Mouse (Mus musculus) central nervous system, embryonic 14 days (tissue): Measurements from ENCODE around the gene Hist2h3c1. TPM values are rescaled to one million over a fixed set of nuclear protein-coding genes. Genes with fewer than 3 reads are reported as not detected.

Source experiments
- polyA plus RNA-seq: library from polyadenylated mRNA; depleted of rRNA; stranded (reverse); fragments of >200 nt; gene quantifications from 2 replicates; pipeline ENCODE4 v1.2.3, GENCODE M21; 2012; rRNA removed

Hist2h3c1 gene
- not detected in 2 replicates for polyA plus RNA-seq

GRCm38 (mm10) chr3:96246427-96246856, at the start of gene Hist2h3c1:
TSS of gene Hist2h3c1 (plus strand) at chr3:96246685.

DNA sequence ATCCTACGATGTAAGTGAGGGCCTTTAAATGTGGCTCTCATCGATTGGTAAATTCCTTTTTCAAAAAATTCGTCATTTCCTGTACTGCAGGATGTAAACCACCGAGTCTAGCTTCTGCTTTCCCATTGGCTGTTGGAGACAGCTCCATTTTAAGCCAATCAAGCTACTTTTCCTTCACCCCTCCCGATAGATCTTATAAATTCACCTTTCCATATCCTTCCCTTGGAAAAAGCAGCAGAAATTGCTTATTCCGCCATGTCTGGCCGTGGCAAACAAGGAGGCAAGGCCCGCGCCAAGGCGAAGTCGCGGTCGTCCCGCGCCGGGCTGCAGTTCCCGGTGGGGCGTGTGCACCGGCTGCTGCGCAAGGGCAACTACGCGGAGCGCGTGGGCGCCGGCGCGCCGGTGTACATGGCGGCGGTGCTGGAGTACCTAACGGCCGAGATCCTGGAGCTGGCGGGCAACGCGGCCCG, 26.8 kb upstream of the Hist2h3c1 start, which contains the start of the genes Bola1 and Hist2h2ab:
TSS of gene Bola1 (minus strand) at position 49 of the 470 bp plus-strand sequence.
TSS of gene Hist2h2ab (plus strand) at position 205 of the 470 bp plus-strand sequence.

GRCm38 (mm10) chr3:96220765-96221639, 25.5 kb upstream of the Hist2h3c1 start, which contains the start of the genes Hist2h2ac and Hist2h2be:
TSS of gene Hist2h2ac (minus strand) at chr3:96220880.
TSS of gene Hist2h2be (plus strand) at chr3:96221119.

DNA sequence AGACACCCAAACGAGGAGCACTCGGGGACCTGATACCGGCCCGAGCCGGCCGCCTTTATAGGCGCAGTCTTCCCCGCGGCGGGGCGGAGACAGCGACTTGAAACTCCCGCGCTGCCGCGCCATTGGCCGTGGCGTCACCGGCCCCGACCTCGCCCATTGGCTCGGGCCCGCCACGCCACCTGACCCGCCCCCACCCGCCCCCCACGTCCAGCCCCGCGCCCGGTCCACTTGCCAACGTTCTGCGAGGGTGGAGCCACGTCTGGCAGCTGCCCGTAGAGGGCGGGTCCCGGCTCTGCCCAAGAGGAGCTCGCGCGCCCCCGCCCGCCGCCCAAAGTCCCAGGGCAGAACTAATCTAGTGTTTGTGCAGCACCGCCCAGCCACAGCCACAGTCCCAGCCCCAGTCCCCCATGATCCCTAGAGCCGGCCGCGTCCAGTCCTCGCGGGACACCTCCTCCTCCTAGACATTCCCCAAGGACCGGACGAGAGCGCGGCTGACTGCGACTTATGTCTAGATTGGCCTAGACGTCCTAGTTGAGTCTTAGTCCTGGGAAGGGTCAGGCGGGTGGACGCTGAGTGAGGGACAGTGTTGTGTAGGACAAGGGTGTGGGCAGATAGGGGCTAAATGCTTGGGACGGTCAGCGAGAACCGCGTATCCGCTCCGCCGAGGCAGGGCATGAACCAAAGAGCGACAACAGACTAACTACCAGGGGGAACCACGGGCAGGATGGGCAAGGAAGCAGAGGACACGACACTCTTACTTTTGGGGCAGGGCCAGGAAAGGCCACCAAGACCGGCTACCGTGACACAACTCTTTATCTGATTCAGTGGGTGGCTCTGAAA, 7.3 kb upstream of the Hist2h3c1 start, which contains the start of gene Hist2h3c2:
TSS of gene Hist2h3c2 (minus strand) at position 174 of the 840 bp plus-strand sequence.

DNA sequence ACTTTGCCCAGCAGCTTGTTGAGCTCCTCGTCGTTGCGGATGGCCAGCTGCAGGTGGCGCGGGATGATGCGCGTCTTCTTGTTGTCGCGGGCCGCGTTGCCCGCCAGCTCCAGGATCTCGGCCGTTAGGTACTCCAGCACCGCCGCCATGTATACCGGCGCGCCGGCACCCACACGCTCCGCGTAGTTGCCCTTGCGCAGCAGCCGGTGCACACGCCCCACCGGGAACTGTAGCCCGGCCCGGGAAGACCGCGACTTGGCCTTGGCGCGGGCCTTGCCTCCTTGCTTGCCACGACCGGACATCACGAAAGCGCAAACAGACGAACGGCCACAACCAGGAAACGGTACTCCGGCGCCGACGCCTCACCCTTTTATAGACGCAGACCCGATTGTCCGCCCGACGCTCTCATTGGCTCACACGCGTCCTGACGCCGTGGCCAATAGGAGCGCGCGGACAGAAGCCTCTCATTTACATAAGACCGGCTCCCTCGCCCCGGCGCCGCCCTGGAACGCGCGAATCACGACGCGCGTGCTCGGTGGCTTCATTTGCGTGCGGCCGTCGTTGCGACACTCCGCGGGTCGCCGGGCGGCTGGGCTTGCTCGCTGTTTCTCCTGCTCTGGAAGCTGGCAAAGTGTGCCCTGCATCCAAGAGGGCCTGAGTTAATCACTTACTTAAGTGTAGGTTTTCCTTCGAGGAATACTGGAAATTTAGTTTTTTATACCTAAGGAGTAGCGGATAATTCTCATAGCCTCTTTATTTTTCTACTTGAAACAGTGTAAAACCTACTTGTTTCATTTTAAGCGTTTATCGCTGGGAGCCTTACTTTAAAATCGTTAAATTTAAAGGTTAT, 6.3 kb upstream of the Hist2h3c1 start, which contains the start of gene Hist2h2aa2:
TSS of gene Hist2h2aa2 (minus strand) at position 328 of the 850 bp plus-strand sequence.

DNA sequence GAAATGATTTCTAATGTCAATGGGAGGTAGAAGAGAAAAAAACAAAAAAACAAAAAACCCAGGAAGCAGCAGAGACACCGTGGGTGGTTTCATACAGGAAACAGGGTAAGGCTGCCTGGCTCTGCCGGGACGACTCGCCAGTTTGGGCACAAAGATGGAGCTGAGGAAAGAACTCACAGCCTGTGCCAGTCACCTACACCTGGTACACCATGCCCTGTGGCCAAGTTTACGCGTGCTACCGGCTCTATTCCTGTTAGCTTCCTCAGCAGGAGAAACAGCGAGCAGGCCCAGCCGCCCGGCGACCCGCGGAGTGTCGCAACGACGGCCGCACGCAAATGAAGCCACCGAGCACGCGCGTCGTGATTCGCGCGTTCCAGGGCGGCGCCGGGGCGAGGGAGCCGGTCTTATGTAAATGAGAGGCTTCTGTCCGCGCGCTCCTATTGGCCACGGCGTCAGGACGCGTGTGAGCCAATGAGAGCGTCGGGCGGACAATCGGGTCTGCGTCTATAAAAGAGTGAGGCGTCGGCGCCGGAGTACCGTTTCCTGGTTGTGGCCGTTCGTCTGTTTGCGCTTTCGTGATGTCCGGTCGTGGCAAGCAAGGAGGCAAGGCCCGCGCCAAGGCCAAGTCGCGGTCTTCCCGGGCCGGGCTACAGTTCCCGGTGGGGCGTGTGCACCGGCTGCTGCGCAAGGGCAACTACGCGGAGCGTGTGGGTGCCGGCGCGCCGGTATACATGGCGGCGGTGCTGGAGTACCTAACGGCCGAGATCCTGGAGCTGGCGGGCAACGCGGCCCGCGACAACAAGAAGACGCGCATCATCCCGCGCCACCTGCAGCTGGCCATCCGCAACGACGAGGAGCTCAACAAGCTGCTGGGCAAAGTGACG, 1.2 kb upstream of the Hist2h3c1 start, which contains the start of gene Hist2h2aa1:
TSS of gene Hist2h2aa1 (plus strand) at position 495 of the 884 bp plus-strand sequence.

DNA sequence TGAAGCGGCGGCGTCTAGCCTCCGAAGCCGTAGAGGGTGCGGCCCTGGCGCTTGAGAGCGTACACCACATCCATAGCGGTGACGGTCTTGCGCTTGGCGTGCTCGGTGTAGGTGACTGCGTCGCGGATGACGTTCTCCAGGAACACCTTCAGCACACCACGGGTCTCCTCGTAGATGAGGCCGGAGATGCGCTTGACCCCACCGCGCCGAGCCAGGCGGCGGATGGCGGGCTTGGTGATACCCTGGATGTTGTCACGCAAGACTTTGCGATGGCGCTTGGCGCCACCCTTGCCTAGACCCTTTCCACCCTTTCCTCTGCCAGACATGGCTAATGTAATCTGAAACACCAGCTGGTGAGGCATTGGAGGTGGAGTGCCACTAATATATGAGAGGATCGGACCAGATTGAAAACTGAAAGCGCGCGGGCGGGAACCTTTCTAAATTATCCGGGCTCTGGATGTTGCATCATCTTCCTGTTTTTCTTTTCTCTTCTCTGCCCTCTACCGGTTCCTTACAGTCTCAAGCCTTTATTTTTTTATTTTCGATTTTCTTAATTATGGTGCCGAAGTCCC, 16.6 kb downstream of the Hist2h3c1 start, which contains the start of gene Hist2h4:
TSS of gene Hist2h4 (minus strand) at position 333 of the 572 bp plus-strand sequence.

DNA sequence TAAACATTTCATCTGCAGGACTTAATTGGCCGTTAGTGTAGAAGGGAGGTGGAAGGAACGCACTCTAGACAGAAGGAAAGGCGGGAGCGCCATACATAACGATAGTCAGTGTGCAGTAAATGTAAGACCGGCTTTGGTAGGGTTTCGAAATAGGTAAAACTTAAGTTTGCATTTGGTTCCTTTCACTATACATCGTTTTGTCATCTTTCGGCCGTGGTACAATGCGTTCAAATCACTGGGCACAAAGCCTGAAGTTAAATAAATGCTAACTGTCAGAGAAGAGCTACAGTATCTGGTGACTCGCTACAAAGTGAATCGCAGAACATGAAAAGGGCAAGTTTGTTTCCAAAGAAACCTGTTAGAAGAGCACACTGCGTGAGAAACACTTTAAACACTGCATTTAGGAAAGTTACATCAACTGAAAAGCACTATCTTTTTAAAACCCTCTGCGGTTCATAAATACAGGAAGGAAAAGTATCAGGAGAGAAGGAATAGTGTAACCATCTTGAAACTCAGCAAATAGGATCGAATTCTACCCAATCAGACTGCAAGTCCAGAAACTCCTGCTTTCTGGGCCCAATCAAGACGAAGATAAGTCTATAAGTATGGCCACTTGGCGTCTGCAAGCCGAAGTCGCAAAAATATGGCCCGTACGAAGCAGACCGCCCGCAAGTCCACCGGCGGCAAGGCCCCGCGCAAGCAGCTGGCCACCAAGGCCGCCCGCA, 21.7 kb downstream of the Hist2h3c1 start, which contains the start of gene Hist2h3b:
TSS of gene Hist2h3b (plus strand) at position 604 of the 725 bp plus-strand sequence.

DNA sequence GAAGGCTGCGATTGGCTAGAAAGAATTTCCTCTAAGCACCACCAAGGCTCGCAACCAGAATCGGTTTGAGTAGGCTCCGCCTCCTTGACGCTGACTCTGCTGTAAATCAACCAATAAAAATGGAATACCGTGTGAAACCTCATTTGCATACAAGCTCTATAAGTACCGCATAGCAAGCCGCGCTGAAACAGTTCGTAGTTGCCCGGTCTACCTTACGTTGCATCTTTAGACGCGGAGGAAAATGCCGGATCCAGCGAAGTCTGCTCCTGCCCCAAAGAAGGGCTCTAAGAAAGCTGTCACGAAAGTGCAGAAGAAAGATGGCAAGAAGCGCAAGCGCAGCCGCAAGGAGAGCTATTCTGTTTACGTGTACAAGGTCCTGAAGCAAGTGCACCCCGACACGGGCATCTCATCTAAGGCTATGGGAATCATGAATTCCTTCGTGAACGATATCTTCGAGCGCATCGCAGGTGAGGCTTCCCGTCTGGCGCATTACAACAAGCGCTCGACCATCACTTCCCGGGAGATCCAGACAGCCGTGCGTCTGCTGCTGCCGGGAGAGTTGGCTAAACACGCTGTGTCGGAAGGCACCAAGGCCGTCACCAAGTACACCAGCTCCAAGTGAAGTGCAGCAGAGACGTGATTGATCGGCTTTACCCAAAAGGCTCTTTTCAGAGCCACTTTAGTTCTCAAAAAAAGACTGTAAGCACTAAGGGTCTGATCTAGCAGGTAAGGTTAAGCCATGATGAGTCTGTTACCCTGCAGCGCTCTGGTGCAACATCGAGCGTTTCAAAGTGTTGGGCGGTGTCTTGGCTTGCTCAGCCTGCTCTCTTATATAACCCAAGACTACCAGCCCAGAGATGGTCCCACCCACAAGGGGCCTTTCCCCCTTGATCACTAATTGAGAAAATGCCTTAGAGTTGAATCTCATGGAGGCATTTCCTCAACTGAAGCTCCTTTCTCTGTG, 23.3 kb downstream of the Hist2h3c1 start, which contains the start of gene Hist2h2bb:
TSS of gene Hist2h2bb (plus strand) at position 242 of the 964 bp plus-strand sequence.

GRCm38 (mm10) chr3:96293787-96294186, 47.3 kb downstream of the Hist2h3c1 start, which contains the start of gene Fcgr1:
TSS of gene Fcgr1 (minus strand) at chr3:96293969.

Other genes with a start within 250 kb of the Hist2h3c1 start
- gene Vps45, start 188.2 kb upstream of the Hist2h3c1 start, polyA plus RNA-seq = 33.9 and 36.1 TPM in 2 replicates
- gene Otud7b, start 142.2 kb upstream of the Hist2h3c1 start, polyA plus RNA-seq = 8.3 and 10.5 TPM in 2 replicates
- 12.5 and 18.8 TPM in 2 replicates for gene Mtmr11, start 84.7 kb upstream of the Hist2h3c1 start, polyA plus RNA-seq
- gene Sf3b4, start 74.4 kb upstream of the Hist2h3c1 start, polyA plus RNA-seq = 101 and 105 TPM in 2 replicates
- 89.5 and 92.3 TPM in 2 replicates for gene Sv2a, start 65.5 kb upstream of the Hist2h3c1 start, polyA plus RNA-seq
- gene Bola1, start 27.0 kb upstream of the Hist2h3c1 start, polyA plus RNA-seq = 51.9 and 68.2 TPM in 2 replicates
- gene Hist2h2ab, start 26.8 kb upstream of the Hist2h3c1 start, polyA plus RNA-seq = 1.9 and 3.9 TPM in 2 replicates
- gene Hist2h2ac, start 25.8 kb upstream of the Hist2h3c1 start, polyA plus RNA-seq = 6.5 and 9.3 TPM in 2 replicates
- gene Hist2h2be, start 25.6 kb upstream of the Hist2h3c1 start, polyA plus RNA-seq = 12.5 and 17.2 TPM in 2 replicates
- 37.5 and 61.5 TPM in 2 replicates for gene Hist2h3c2, start 7.6 kb upstream of the Hist2h3c1 start, polyA plus RNA-seq
- gene Hist2h2aa2, start 6.4 kb upstream of the Hist2h3c1 start, polyA plus RNA-seq = 5.6 and 10.1 TPM in 2 replicates
- 67.5 and 77.3 TPM in 2 replicates for gene Hist2h2aa1, start 1.2 kb upstream of the Hist2h3c1 start, polyA plus RNA-seq
- 6.8 and 9.5 TPM in 2 replicates for gene Hist2h4, start 16.6 kb downstream of the Hist2h3c1 start, polyA plus RNA-seq
- gene Hist2h3b, start 22.0 kb downstream of the Hist2h3c1 start, polyA plus RNA-seq = 53.0 and 82.8 TPM in 2 replicates
- gene Hist2h2bb, start 23.1 kb downstream of the Hist2h3c1 start, polyA plus RNA-seq = 10.0 and 13.6 TPM in 2 replicates
- gene Fcgr1, start 47.3 kb downstream of the Hist2h3c1 start, polyA plus RNA-seq = 3.4 and 4.1 TPM in 2 replicates
- not detected in 2 replicates for gene BC107364, start 205.6 kb downstream of the Hist2h3c1 start, polyA plus RNA-seq